Mouse (Mus musculus) c-Kit-positive CD71-positive TER-119-positive erythroid progenitor cells, embryonic 14.5 days (primary cell): ENCODE measurements around the gene Insig1.

Experiments
- DNase-seq: peaks from one replicate; pipeline ENCODE4 v3.0.0-alpha.2; 2013; ENCODE audit warnings: low spot score

Insig1 gene

GRCm38 (mm10) chr5:28065275-28065674 is 5.9 kb upstream of the Insig1 start:
- DNase-seq, result no peak

- peak; percentile 44 for DNase-seq
Observed at GRCm38 (mm10) chr5:28066311-28066710, 4.9 kb upstream of the Insig1 start.

- DNase-seq, result no peak
Observed at GRCm38 (mm10) chr5:28070149-28070827, 875 bp upstream of the Insig1 start.

- peak; percentile 83 for DNase-seq
Observed at GRCm38 (mm10) chr5:28071456-28072223, 477 bp downstream of the Insig1 start.

- DNase-seq, result no peak
Observed at GRCm38 (mm10) chr5:28079431-28079830, 8.3 kb downstream of the Insig1 start.

- DNase-seq, result no peak
Observed at GRCm38 (mm10) chr5:28081127-28081526, 10.0 kb downstream of the Insig1 start.

- DNase-seq, result no peak
Observed at GRCm38 (mm10) chr5:28081822-28082221, 10.7 kb downstream of the Insig1 start.

GRCm38 (mm10) chr5:28082312-28082711 is 11.1 kb downstream of the Insig1 start:
- no peak for DNase-seq

- DNase-seq, result no peak
Observed at GRCm38 (mm10) chr5:28082796-28083195, 11.6 kb downstream of the Insig1 start.

GRCm38 (mm10) chr5:28084743-28085142 is 13.6 kb downstream of the Insig1 start:
- no peak for DNase-seq

- DNase-seq, result no peak
Observed at GRCm38 (mm10) chr5:28090547-28090946, 19.4 kb downstream of the Insig1 start.

GRCm38 (mm10) chr5:28092327-28092726 is 21.2 kb downstream of the Insig1 start:
- no peak for DNase-seq

- peak; percentile 68 for DNase-seq
Observed at GRCm38 (mm10) chr5:28093874-28094273, 22.7 kb downstream of the Insig1 start.

GRCm38 (mm10) chr5:28094393-28094792 is 23.2 kb downstream of the Insig1 start:
- DNase-seq, result no peak

GRCm38 (mm10) chr5:28094846-28095245 is 23.7 kb downstream of the Insig1 start:
- DNase-seq, result no peak

- no peak for DNase-seq
Observed at GRCm38 (mm10) chr5:28095671-28096070, 24.5 kb downstream of the Insig1 start.

GRCm38 (mm10) chr5:28106966-28107365 is 35.8 kb downstream of the Insig1 start:
- DNase-seq, result no peak

GRCm38 (mm10) chr5:28107974-28108373 is 36.8 kb downstream of the Insig1 start:
- no peak for DNase-seq

GRCm38 (mm10) chr5:28110881-28111280 is 39.7 kb downstream of the Insig1 start:
- DNase-seq, result no peak

- no peak for DNase-seq
Observed at GRCm38 (mm10) chr5:28117251-28117880, 46.2 kb downstream of the Insig1 start.

- no peak for DNase-seq
Observed at GRCm38 (mm10) chr5:28117882-28118530, 46.8 kb downstream of the Insig1 start.

- DNase-seq, result no peak
Observed at GRCm38 (mm10) chr5:28118531-28118925, 47.4 kb downstream of the Insig1 start.

GRCm38 (mm10) chr5:28119576-28119975 is 48.4 kb downstream of the Insig1 start:
- no peak for DNase-seq
